Mouse (Mus musculus) neutrophil, adult 83 days (primary cell): Measurements from ENCODE around the gene Ppard. TPM values are rescaled to one million over a fixed set of nuclear protein-coding genes. Genes with fewer than 3 reads are reported as not detected.

Experiments
- total RNA-seq, 2 experiments: library from RNA; stranded (reverse); gene quantifications; one replicate each; pipeline ENCODE4 v1.2.4; 2023

Gene Ppard
- 10 to 100 TPM; 23.3 to 27.8 TPM for total RNA-seq

GRCm38 (mm10) chr17:28232475-28233060 lies at the start of gene Ppard:
Gene Ppard, plus strand, starts transcription at chr17:28232700.

GRCm38 (mm10) chr17:28207591-28208313 lies 24.7 kb upstream of the Ppard start, which contains the start of gene Def6:
Gene Def6, plus strand, starts transcription at chr17:28207778.

GRCm38 (mm10) chr17:28313212-28313879 lies 80.8 kb downstream of the Ppard start, which contains the start of gene Fance:
Gene Fance, plus strand, starts transcription at chr17:28313519.

GRCm38 (mm10) chr17:28328366-28328928 lies 95.9 kb downstream of the Ppard start, which contains the start of gene Rpl10a:
Gene Rpl10a, plus strand, starts transcription at chr17:28328471.

GRCm38 (mm10) chr17:28350466-28351352 lies 118.2 kb downstream of the Ppard start, which contains the start of gene Tead3:
Gene Tead3, minus strand, starts transcription at chr17:28350817.

Other genes with a start within 250 kb of the Ppard start
- gene Tcp11, start 152.1 kb upstream of the Ppard start, total RNA-seq: 1 to 10 TPM in 1 of 2 experiments, under 1 TPM in 1; 0.88 to 1.6 TPM
- gene Scube3, start 90.6 kb upstream of the Ppard start, total RNA-seq: not detected
- gene Zfp523, start 55.6 kb upstream of the Ppard start, total RNA-seq: 10 to 100 TPM; 11.5 to 13.0 TPM
- 10 to 100 TPM; 70.3 to 83.2 TPM for gene Def6, start 24.9 kb upstream of the Ppard start, total RNA-seq
- 10 to 100 TPM; 15.0 to 16.1 TPM for gene Fance, start 80.8 kb downstream of the Ppard start, total RNA-seq
- gene Rpl10a, start 95.8 kb downstream of the Ppard start, total RNA-seq: 100 to 1,000 TPM; 587 to 664 TPM
- 1 to 10 TPM in 1 of 2 experiments, under 1 TPM in 1; 0.88 to 1.4 TPM for gene Tead3, start 118.1 kb downstream of the Ppard start, total RNA-seq
- gene Tulp1, start 132.5 kb downstream of the Ppard start, total RNA-seq: not detected